Mouse (Mus musculus) left cerebral cortex, adult 9 months (tissue): ENCODE data around the gene Smurf1.

Experiments used
- DNase-seq, 2 experiments: peaks; one replicate each; pipeline ENCODE4 v3.0.0; 2022; ENCODE audit warnings: low spot score in 2 of 2

The Smurf1 gene

GRCm38 (mm10) chr5:144965639-144966351 lies at the start of gene Smurf1:
TSS of gene Smurf1 (minus strand) at chr5:144965847.
- peak; percentile 51 to 83 for DNase-seq

- no peak for DNase-seq
Measured at GRCm38 (mm10) chr5:145014278-145014677, 48.6 kb upstream of the Smurf1 start.

GRCm38 (mm10) chr5:145008878-145009659 lies 43.4 kb upstream of the Smurf1 start:
- DNase-seq = no peak

- no peak for DNase-seq
Measured at GRCm38 (mm10) chr5:145005596-145005995, 39.9 kb upstream of the Smurf1 start.

GRCm38 (mm10) chr5:145004495-145004894 lies 38.8 kb upstream of the Smurf1 start:
- no peak for DNase-seq

GRCm38 (mm10) chr5:145003362-145003761 lies 37.7 kb upstream of the Smurf1 start:
- no peak for DNase-seq

GRCm38 (mm10) chr5:144998491-144998890 lies 32.8 kb upstream of the Smurf1 start:
- no peak for DNase-seq

GRCm38 (mm10) chr5:144990481-144990880 lies 24.8 kb upstream of the Smurf1 start:
- DNase-seq = no peak

- DNase-seq = no peak
Measured at GRCm38 (mm10) chr5:144990051-144990450, 24.4 kb upstream of the Smurf1 start.

- DNase-seq = no peak
Measured at GRCm38 (mm10) chr5:144989061-144989405, 23.4 kb upstream of the Smurf1 start.

GRCm38 (mm10) chr5:144988340-144989060 lies 22.9 kb upstream of the Smurf1 start:
- peak; percentile 36 to 69 for DNase-seq

GRCm38 (mm10) chr5:144987561-144987960 lies 21.9 kb upstream of the Smurf1 start:
- no peak for DNase-seq

- DNase-seq = no peak
Measured at GRCm38 (mm10) chr5:144984839-144985238, 19.2 kb upstream of the Smurf1 start.

- no peak for DNase-seq
Measured at GRCm38 (mm10) chr5:144983227-144983626, 17.6 kb upstream of the Smurf1 start.

- no peak for DNase-seq
Measured at GRCm38 (mm10) chr5:144979110-144979509, 13.5 kb upstream of the Smurf1 start.

GRCm38 (mm10) chr5:144978533-144979107 lies 13.0 kb upstream of the Smurf1 start:
- DNase-seq = no peak

- DNase-seq = no peak
Measured at GRCm38 (mm10) chr5:144971266-144971665, 5.6 kb upstream of the Smurf1 start.

GRCm38 (mm10) chr5:144964872-144965638 lies 592 bp downstream of the Smurf1 start:
- peak; percentile 73 to 83 for DNase-seq

GRCm38 (mm10) chr5:144964465-144964864 lies 1.2 kb downstream of the Smurf1 start:
- DNase-seq = no peak

GRCm38 (mm10) chr5:144963817-144964261 lies 1.8 kb downstream of the Smurf1 start:
- peak; percentile 58 to 78 for DNase-seq

GRCm38 (mm10) chr5:144963401-144963800 lies 2.2 kb downstream of the Smurf1 start:
- no peak for DNase-seq
